Mouse (Mus musculus): ENCODE results near the gene Cgnl1. TPM values are rescaled to one million over a fixed set of nuclear protein-coding genes. Genes with fewer than 3 reads are reported as not detected.
A peak's percentile ranks its signal among the peaks of the same experiment; 100 is the strongest.
"Not testable (repeated sequence)": the region's sequence is repeated elsewhere in the genome, so short reads cannot be mapped to it uniquely, and the experiment has no call there.

Cgnl1 gene
- polyA plus RNA-seq, 1 experiment from 2014 or later, result 6.9 TPM

GRCm38 (mm10) chr9:71635627-71636026, 135.8 kb downstream of the Cgnl1 start:
- Histone ChIP-seq H3K4me1 (peaks cover 17% of the 10 kb centered on the region), H3K4me3 (replicated peaks) (no peak overlapping the region), H3K9ac (replicated peaks) (no peak overlapping the region), H3K27me3 (replicated peaks) (no peaks in the 10 kb centered on the region), H3K36me3 (no peaks in the 10 kb centered on the region), H3K4me2 (no peak overlapping the region), H3K27ac (replicated peaks) (no peak overlapping the region), H3K9me3 (replicated peaks) (no peaks in the 10 kb centered on the region)
- no peak for ATAC-seq (ENCODE audit: low FRiP score)
- WGBS, result 58% methylated on average over 1 of the region's 1 CpGs

DNA sequence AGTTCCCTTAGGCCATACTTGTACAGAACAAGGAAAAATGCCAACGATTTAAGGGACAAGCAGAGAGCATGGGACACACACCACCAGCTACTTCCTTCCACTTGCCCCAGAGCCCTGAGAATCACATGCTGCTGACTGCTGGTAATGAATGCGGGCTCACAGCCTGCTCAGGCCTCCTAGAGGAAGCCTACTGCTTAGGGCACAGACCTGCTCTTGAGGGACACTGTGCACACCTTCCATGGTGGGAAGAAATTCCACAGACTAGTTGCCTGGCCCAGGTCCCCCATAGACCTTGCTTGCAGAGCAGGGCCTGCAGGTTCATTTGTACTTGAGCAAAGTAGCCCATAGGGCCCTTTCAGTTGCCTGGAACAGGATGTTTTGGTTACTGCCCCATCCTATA, 136.5 kb downstream of the Cgnl1 start:
- H3K36me3 ChIP-seq, result no peaks in the 10 kb centered on the region
- WGBS, result 96% methylated on average over 2 of the region's 2 CpGs
- H3K9me3 ChIP-seq (replicated peaks), result no peaks in the 10 kb centered on the region
- no peaks in the 10 kb centered on the region for H3K27me3 ChIP-seq (replicated peaks)
- peaks cover 17% of the 10 kb centered on the region for H3K4me1 ChIP-seq
- ATAC-seq (ENCODE audit: low FRiP score), result no peak
- no peak overlapping the region for H3K9ac ChIP-seq (replicated peaks)
- H3K4me2 ChIP-seq, result no peak overlapping the region
- no peak overlapping the region for H3K4me3 ChIP-seq (replicated peaks)
- H3K27ac ChIP-seq (replicated peaks), result no peak overlapping the region

DNA sequence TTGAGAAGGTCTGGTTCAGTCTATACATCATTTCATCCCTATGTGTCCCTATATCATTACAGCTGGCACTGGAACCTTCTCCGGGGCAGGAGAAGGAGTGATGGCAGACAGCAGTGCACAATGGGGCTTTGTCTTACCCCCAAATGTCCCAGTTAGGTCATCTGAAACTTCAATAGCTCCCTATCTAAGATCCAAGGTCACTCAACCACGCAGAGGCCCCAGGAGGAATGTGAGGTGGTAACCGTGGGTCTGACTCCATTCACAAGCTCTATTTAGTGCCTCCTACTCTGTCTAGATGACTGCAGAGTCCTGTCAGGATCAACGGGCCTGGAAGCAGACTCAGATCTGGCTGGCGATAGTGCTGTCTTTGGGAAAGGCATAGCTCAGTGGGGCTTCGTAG, 142.5 kb downstream of the Cgnl1 start:
- H3K27ac ChIP-seq (replicated peaks), result no peak overlapping the region
- H3K4me1 ChIP-seq, result no peaks in the 10 kb centered on the region
- 55% methylated on average over 6 of the region's 6 CpGs for WGBS
- no peak overlapping the region for H3K9ac ChIP-seq (replicated peaks)
- no peak overlapping the region for H3K4me2 ChIP-seq
- no peaks in the 10 kb centered on the region for H3K9me3 ChIP-seq (replicated peaks)
- no peak overlapping the region for H3K4me3 ChIP-seq (replicated peaks)
- H3K27me3 ChIP-seq (replicated peaks), result no peaks in the 10 kb centered on the region
- ATAC-seq (ENCODE audit: low FRiP score), result no peak
- no peaks in the 10 kb centered on the region for H3K36me3 ChIP-seq

- Histone ChIP-seq H3K36me3 (no peaks in the 10 kb centered on the region), H3K27ac (replicated peaks) (no peak overlapping the region), H3K9me3 (replicated peaks) (no peaks in the 10 kb centered on the region), H3K4me1 (no peaks in the 10 kb centered on the region), H3K4me3 (replicated peaks) (no peak overlapping the region), H3K4me2 (no peak overlapping the region), H3K27me3 (replicated peaks) (no peaks in the 10 kb centered on the region), H3K9ac (replicated peaks) (no peak overlapping the region)
- WGBS, result 77% methylated on average over 6 of the region's 6 CpGs
- ATAC-seq (ENCODE audit: low FRiP score), result no peak
Measured at GRCm38 (mm10) chr9:71628286-71628685, 143.1 kb downstream of the Cgnl1 start.

GRCm38 (mm10) chr9:71625961-71626360, 145.4 kb downstream of the Cgnl1 start:
- ATAC-seq (ENCODE audit: low FRiP score), result no peak
- H3K4me3 ChIP-seq (replicated peaks), result no peak overlapping the region
- no peaks in the 10 kb centered on the region for H3K27me3 ChIP-seq (replicated peaks)
- no peak overlapping the region for H3K4me2 ChIP-seq
- H3K9ac ChIP-seq (replicated peaks), result no peak overlapping the region
- H3K9me3 ChIP-seq (replicated peaks), result no peaks in the 10 kb centered on the region
- no peaks in the 10 kb centered on the region for H3K36me3 ChIP-seq
- WGBS, result 86% methylated on average over 6 of the region's 6 CpGs
- H3K27ac ChIP-seq (replicated peaks), result no peak overlapping the region
- no peaks in the 10 kb centered on the region for H3K4me1 ChIP-seq

GRCm38 (mm10) chr9:71624793-71625495, 146.5 kb downstream of the Cgnl1 start:
- Histone ChIP-seq H3K36me3 (no peaks in the 10 kb centered on the region), H3K9ac (replicated peaks) (no peak overlapping the region), H3K4me2 (no peak overlapping the region), H3K27ac (replicated peaks) (no peak overlapping the region), H3K4me3 (replicated peaks) (no peak overlapping the region), H3K4me1 (no peaks in the 10 kb centered on the region), H3K27me3 (replicated peaks) (no peaks in the 10 kb centered on the region), H3K9me3 (replicated peaks) (no peaks in the 10 kb centered on the region)
- WGBS, result 53% methylated on average over 10 of the region's 10 CpGs
- ATAC-seq (ENCODE audit: low FRiP score), result no peak

DNA sequence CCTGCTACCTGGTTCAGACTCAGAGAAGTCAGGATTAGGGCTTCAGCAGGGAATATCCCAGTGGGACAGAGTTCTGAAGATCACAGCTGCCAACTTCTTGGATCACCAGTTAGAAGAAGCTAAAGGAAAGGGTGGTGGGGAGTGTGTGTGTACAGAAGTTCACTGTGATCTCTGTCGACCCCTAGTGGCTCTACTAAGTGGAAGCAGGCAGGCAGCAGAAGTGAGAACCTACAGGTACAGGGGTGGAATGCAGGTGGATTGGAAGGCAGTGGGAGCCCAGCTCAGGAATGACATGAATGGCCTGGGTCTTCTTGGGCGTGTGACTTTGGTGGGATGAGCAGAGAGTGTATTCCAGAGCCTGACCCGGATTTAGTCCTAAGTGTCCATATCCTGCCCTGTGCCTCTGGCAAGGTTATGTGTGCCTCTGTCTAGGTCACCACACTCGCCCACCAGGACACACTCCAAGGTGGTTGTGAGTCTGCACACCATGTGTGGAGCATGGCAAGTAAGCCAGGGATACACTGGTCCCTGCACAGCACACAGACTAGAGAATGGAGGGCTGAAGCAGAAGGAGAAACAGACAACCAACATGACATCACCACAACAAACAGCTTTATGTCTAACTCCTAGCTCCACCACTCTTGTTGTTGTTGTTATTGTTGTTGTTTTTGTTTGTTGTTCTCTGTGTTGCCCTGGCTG, 147.4 kb downstream of the Cgnl1 start:
- no peak overlapping the region for H3K4me2 ChIP-seq
- H3K36me3 ChIP-seq, result no peaks in the 10 kb centered on the region
- H3K4me1 ChIP-seq, result no peaks in the 10 kb centered on the region
- H3K9me3 ChIP-seq (replicated peaks), result no peaks in the 10 kb centered on the region
- no peak overlapping the region for H3K4me3 ChIP-seq (replicated peaks)
- no peak overlapping the region for H3K27ac ChIP-seq (replicated peaks)
- ATAC-seq (ENCODE audit: low FRiP score), result peak; percentile 45; the same call in 1 of the 2 replicates
- H3K9ac ChIP-seq (replicated peaks), result no peak overlapping the region
- no peaks in the 10 kb centered on the region for H3K27me3 ChIP-seq (replicated peaks)
- WGBS, result 28% methylated on average over 4 of the region's 4 CpGs

GRCm38 (mm10) chr9:71622593-71622992, 148.8 kb downstream of the Cgnl1 start:
- H3K27ac ChIP-seq (replicated peaks), result no peak overlapping the region
- 84% methylated on average over 3 of the region's 3 CpGs for WGBS
- no peak for ATAC-seq (ENCODE audit: low FRiP score)
- H3K9ac ChIP-seq (replicated peaks), result no peak overlapping the region
- H3K36me3 ChIP-seq, result no peaks in the 10 kb centered on the region
- no peaks in the 10 kb centered on the region for H3K4me1 ChIP-seq
- no peak overlapping the region for H3K4me3 ChIP-seq (replicated peaks)
- H3K27me3 ChIP-seq (replicated peaks), result no peaks in the 10 kb centered on the region
- no peak overlapping the region for H3K4me2 ChIP-seq
- H3K9me3 ChIP-seq (replicated peaks), result no peaks in the 10 kb centered on the region

DNA sequence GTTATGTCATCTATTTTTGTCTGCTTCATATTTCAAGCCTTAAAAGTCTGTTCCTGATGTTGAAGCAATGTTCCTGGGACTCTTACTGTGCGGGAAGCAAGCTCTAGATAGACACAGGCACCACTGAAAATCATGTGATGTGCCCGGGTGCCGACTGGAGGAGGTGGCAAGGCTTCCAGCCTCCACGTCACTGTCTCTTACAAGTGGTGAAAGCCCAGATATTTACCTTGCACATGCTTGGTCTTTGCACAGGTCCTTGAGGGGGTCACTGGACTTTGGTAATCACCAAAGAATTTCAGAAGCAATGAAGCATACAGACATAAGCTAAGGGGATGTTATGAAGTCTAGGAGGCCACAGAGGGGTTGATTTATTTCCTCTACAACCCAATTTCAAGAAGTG, 149.4 kb downstream of the Cgnl1 start:
- Histone ChIP-seq H3K9me3 (replicated peaks) (no peaks in the 10 kb centered on the region), H3K4me2 (no peak overlapping the region), H3K4me3 (replicated peaks) (no peak overlapping the region), H3K27me3 (replicated peaks) (no peaks in the 10 kb centered on the region), H3K36me3 (no peaks in the 10 kb centered on the region), H3K9ac (replicated peaks) (no peak overlapping the region), H3K27ac (replicated peaks) (no peak overlapping the region), H3K4me1 (no peaks in the 10 kb centered on the region)
- no peak for ATAC-seq (ENCODE audit: low FRiP score)
- WGBS, result 90% methylated on average over 4 of the region's 4 CpGs

GRCm38 (mm10) chr9:71620116-71620515, 151.3 kb downstream of the Cgnl1 start:
- not testable (repeated sequence) for H3K9me3 ChIP-seq (replicated peaks); H3K9ac ChIP-seq (replicated peaks); H3K4me3 ChIP-seq (replicated peaks); H3K4me2 ChIP-seq; H3K4me1 ChIP-seq; H3K36me3 ChIP-seq; ATAC-seq (ENCODE audit: low FRiP score); H3K27ac ChIP-seq (replicated peaks); H3K27me3 ChIP-seq (replicated peaks)
- 86% methylated on average over 5 of the region's 5 CpGs for WGBS

- Histone ChIP-seq H3K27me3 (replicated peaks) (no peaks in the 10 kb centered on the region), H3K4me1 (no peaks in the 10 kb centered on the region)
Measured at GRCm38 (mm10) chr9:71617363-71617762, 154.0 kb downstream of the Cgnl1 start.

DNA sequence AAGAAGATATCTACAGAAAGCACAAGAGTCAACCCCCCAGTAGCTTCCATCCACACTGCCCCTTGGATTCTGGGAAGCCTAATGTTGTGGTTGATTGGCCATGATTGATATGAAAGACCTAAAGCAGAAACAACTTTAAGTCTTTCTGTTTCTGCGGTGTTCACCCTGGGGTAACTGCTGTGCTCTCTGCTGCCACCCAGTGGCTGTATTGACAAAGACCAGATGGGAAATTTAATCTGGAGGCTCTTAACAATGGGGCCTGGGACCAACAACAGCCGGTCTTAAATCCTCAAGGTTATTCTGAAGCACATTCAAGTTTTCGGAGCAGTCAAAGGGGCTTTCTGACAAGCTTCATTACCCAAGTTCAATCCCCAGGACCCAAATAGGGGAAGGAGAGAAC, 155.2 kb downstream of the Cgnl1 start:
- no peak overlapping the region for H3K9ac ChIP-seq (replicated peaks)
- no peaks in the 10 kb centered on the region for H3K36me3 ChIP-seq
- no peak overlapping the region for H3K4me3 ChIP-seq (replicated peaks)
- no peak for ATAC-seq (ENCODE audit: low FRiP score)
- WGBS, result 3% methylated on average over 3 of the region's 3 CpGs
- H3K4me1 ChIP-seq, result no peaks in the 10 kb centered on the region
- no peaks in the 10 kb centered on the region for H3K9me3 ChIP-seq (replicated peaks)
- no peak overlapping the region for H3K4me2 ChIP-seq
- no peaks in the 10 kb centered on the region for H3K27me3 ChIP-seq (replicated peaks)
- no peak overlapping the region for H3K27ac ChIP-seq (replicated peaks)

More at GRCm38 (mm10) chr9:71617363-71617762, 154.0 kb downstream of the Cgnl1 start:
- ATAC-seq (ENCODE audit: low FRiP score), result no peak
- H3K4me2 ChIP-seq, result no peak overlapping the region
- 58% methylated on average over 8 of the region's 8 CpGs for WGBS
- H3K9ac ChIP-seq (replicated peaks), result no peak overlapping the region
- no peaks in the 10 kb centered on the region for H3K36me3 ChIP-seq
- H3K27ac ChIP-seq (replicated peaks), result no peak overlapping the region
- H3K9me3 ChIP-seq (replicated peaks), result no peaks in the 10 kb centered on the region
- no peak overlapping the region for H3K4me3 ChIP-seq (replicated peaks)
